Mouse (Mus musculus) C2C12 (cell line): Measurements from ENCODE around the gene Cped1. TPM values are rescaled to one million over a fixed set of nuclear protein-coding genes. Genes with fewer than 3 reads are reported as not detected.

Source experiments
- H3K27me3 ChIP-seq: one replicate; pipeline ENCODE4 v1.6.1; 2011; ENCODE audit not compliant: control insufficient read depth, insufficient read depth, insufficient read length
- H3K36me3 ChIP-seq: one replicate; pipeline ENCODE4 v1.6.1; 2011; ENCODE audit not compliant: control insufficient read depth, insufficient read depth
- H3K4me3 ChIP-seq: one replicate; pipeline ENCODE4 v1.5.1; 2011; ENCODE audit warnings: mild to moderate bottlenecking, control low read depth; ENCODE audit not compliant: poor library complexity, insufficient read depth, severe bottlenecking
- H3K79me2 ChIP-seq: one replicate; pipeline ENCODE4 v1.6.1; 2011; ENCODE audit not compliant: control insufficient read depth, insufficient read depth
- H3K79me3 ChIP-seq: one replicate; pipeline ENCODE4 v1.6.1; 2011; ENCODE audit warnings: low read depth, control low read depth
- H3ac ChIP-seq: one replicate; pipeline ENCODE3; 2011; ENCODE audit warnings: low read depth; ENCODE audit not compliant: control insufficient read depth, insufficient read length
- CEBPB ChIP-seq: IDR thresholded peaks from one replicate; pipeline ENCODE4 v1.6.1; 2011; ENCODE audit warnings: low read depth, mild to moderate bottlenecking, control low read depth, moderate library complexity
- CTCF ChIP-seq: IDR thresholded peaks from one replicate; pipeline ENCODE4 v1.5.1; 2011; ENCODE audit not compliant: control insufficient read depth, insufficient read depth, insufficient read length
- FOSL1 ChIP-seq: IDR thresholded peaks from one replicate; pipeline ENCODE4 v1.8.0; 2011; ENCODE audit warnings: mild to moderate bottlenecking, low read length; ENCODE audit not compliant: poor library complexity, insufficient read depth, severe bottlenecking
- MAX ChIP-seq: IDR thresholded peaks from one replicate; pipeline ENCODE4 v1.6.1; 2011; ENCODE audit warnings: mild to moderate bottlenecking, control low read depth
- MYOD1 ChIP-seq: IDR thresholded peaks from one replicate; pipeline ENCODE4 v1.6.1; 2011; ENCODE audit warnings: low read depth; ENCODE audit not compliant: control insufficient read depth, insufficient read length
- MYOG ChIP-seq: IDR thresholded peaks from one replicate; pipeline ENCODE4 v1.6.1; 2011; ENCODE audit not compliant: control insufficient read depth, insufficient read length; ENCODE audit errors: extremely low read depth
- USF1 ChIP-seq: IDR thresholded peaks from one replicate; pipeline ENCODE4 v1.6.1; 2011; ENCODE audit warnings: low read depth, mild to moderate bottlenecking, control low read depth, moderate library complexity
- polyA plus RNA-seq: library from polyadenylated mRNA; unstranded; fragments of >200 nt; fragmentation: generic; extraction: Trizol; gene quantifications from one replicate; pipeline ENCODE4 v1.2.1, GENCODE M21; 2012; ENCODE audit warnings: missing spikeins

Gene Cped1
- polyA plus RNA-seq, 1 experiment: 1.2 TPM

GRCm38 (mm10) chr6:22266018-22266417 is 280.3 kb downstream of the Cped1 start:
- Histone ChIP-seq H3ac (no peak overlapping the region), H3K4me3 (no peak overlapping the region), H3K27me3 (no peaks in the 10 kb centered on the region), H3K79me2 (no peaks in the 10 kb centered on the region), H3K79me3 (no peaks in the 10 kb centered on the region), H3K36me3 (no peaks in the 10 kb centered on the region)
- TF ChIP-seq FOSL1 (no peak), USF1 (no peak), MAX (no peak), CEBPB (no peak), MYOG (no peak), CTCF (no peak), MYOD1 (no peak)

GRCm38 (mm10) chr6:22267807-22268667 is 282.3 kb downstream of the Cped1 start:
- no peak for TF ChIP-seq FOSL1
- TF ChIP-seq MYOD1: no peak
- no peak for TF ChIP-seq USF1
- TF ChIP-seq MAX: no peak
- no peak overlapping the region for H3ac ChIP-seq
- H3K4me3 ChIP-seq: no peak overlapping the region
- H3K27me3 ChIP-seq: no peaks in the 10 kb centered on the region
- no peaks in the 10 kb centered on the region for H3K79me3 ChIP-seq
- no peaks in the 10 kb centered on the region for H3K36me3 ChIP-seq
- H3K79me2 ChIP-seq: no peaks in the 10 kb centered on the region

- no peak overlapping the region for H3K4me3 ChIP-seq
- no peaks in the 10 kb centered on the region for H3K36me3 ChIP-seq
- no peaks in the 10 kb centered on the region for H3K79me2 ChIP-seq
- no peak overlapping the region for H3ac ChIP-seq
- no peaks in the 10 kb centered on the region for H3K79me3 ChIP-seq
- TF ChIP-seq CEBPB (no peak), USF1 (no peak), MYOD1 (no peak), MAX (no peak), FOSL1 (no peak), CTCF (no peak), MYOG (no peak)
- no peaks in the 10 kb centered on the region for H3K27me3 ChIP-seq
Measured at GRCm38 (mm10) chr6:22268677-22269076, 283.0 kb downstream of the Cped1 start.

- no peak overlapping the region for H3K4me3 ChIP-seq
- no peaks in the 10 kb centered on the region for H3K79me3 ChIP-seq
Measured at GRCm38 (mm10) chr6:22269840-22270521, 284.3 kb downstream of the Cped1 start.

GRCm38 (mm10) chr6:22277941-22278340 is 292.2 kb downstream of the Cped1 start:
- H3K79me2 ChIP-seq: no peaks in the 10 kb centered on the region
- TF ChIP-seq USF1 (no peak), MAX (no peak), FOSL1 (no peak), CTCF (no peak), MYOD1 (no peak), CEBPB (no peak), MYOG (no peak)
- H3K79me3 ChIP-seq: no peaks in the 10 kb centered on the region
- no peaks in the 10 kb centered on the region for H3K27me3 ChIP-seq
- H3K36me3 ChIP-seq: no peaks in the 10 kb centered on the region
- H3ac ChIP-seq: no peak overlapping the region
- H3K4me3 ChIP-seq: no peak overlapping the region

More at GRCm38 (mm10) chr6:22269840-22270521, 284.3 kb downstream of the Cped1 start:
- Histone ChIP-seq H3K79me2 (no peaks in the 10 kb centered on the region), H3ac (no peak overlapping the region), H3K36me3 (no peaks in the 10 kb centered on the region), H3K27me3 (no peaks in the 10 kb centered on the region)
- TF ChIP-seq FOSL1 (no peak), MYOD1 (no peak), CTCF (no peak)
